Mouse (Mus musculus): ENCODE results near the gene Tbp. TPM values are rescaled to one million over a fixed set of nuclear protein-coding genes. Genes with fewer than 3 reads are reported as not detected.
A peak's percentile ranks its signal among the peaks of the same experiment; 100 is the strongest.

The Tbp gene
- polyA plus RNA-seq, 1 experiment = 281 TPM

DNA sequence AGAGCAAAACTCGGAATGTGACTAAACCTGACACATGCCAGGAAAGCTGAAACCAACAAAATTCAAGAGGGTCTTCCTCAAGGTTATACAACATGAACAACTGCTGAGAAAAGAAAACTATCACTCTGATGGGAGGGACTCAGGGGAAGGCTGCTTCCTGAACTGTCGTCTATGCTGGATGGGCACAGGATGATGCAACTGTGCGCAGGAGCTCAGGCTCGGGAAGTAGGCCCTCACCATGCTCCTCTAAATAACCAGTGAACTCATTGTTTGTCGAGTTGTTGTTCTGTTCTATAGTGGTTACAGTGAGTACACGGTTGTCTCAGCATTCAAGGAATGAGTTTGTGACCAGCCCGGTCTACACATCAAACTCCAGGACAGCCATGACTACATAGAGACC lies 9.1 kb upstream of the Tbp start:
- Histone ChIP-seq H3K4me3 (ENCODE audit: control insufficient read depth, low read depth, low read length) (no peak overlapping the region), H3K27me3 (ENCODE audit: control insufficient read depth, insufficient read depth, low read length) (no peaks in the 10 kb centered on the region), H3K4me1 (ENCODE audit: control insufficient read depth, insufficient read depth, low read length) (no peaks in the 10 kb centered on the region), H3K36me3 (ENCODE audit: control insufficient read depth, insufficient read depth, low read length) (peaks cover 5% of the 10 kb centered on the region), H3K27ac (ENCODE audit: control insufficient read depth, insufficient read depth, low read depth, low read length) (no peak overlapping the region)
- TF ChIP-seq CTCF (IDR thresholded peaks at IDR 0.05; ENCODE audit: control insufficient read depth, insufficient read depth, insufficient replicate concordance, low read depth, low read length) (no peak), POLR2A (IDR thresholded peaks at IDR 0.05; ENCODE audit: control insufficient read depth, low read depth, low read length) (no peak)

- Histone ChIP-seq H3K4me1 (ENCODE audit: control insufficient read depth, insufficient read depth, low read length) (peaks cover 2% of the 10 kb centered on the region; the same call in 1 of the 2 replicates), H3K27ac (ENCODE audit: control insufficient read depth, insufficient read depth, low read depth, low read length) (peak overlapping the region; percentile 94), H3K27me3 (ENCODE audit: control insufficient read depth, insufficient read depth, low read length) (no peaks in the 10 kb centered on the region), H3K36me3 (ENCODE audit: control insufficient read depth, insufficient read depth, low read length) (peaks cover 1% of the 10 kb centered on the region), H3K4me3 (ENCODE audit: control insufficient read depth, low read depth, low read length) (peak overlapping the region; percentile 99)
- TF ChIP-seq CTCF (IDR thresholded peaks at IDR 0.05; ENCODE audit: control insufficient read depth, insufficient read depth, insufficient replicate concordance, low read depth, low read length) (no peak), POLR2A (IDR thresholded peaks at IDR 0.05; ENCODE audit: control insufficient read depth, low read depth, low read length) (peak; percentile 79)
These were observed 1.6 kb upstream of the Tbp start for GRCm38 (mm10) chr17:15497882-15498752.

GRCm38 (mm10) chr17:15498753-15499113 lies 955 bp upstream of the Tbp start:
- H3K36me3 ChIP-seq (ENCODE audit: control insufficient read depth, insufficient read depth, low read length) = peaks cover 1% of the 10 kb centered on the region
- peak overlapping the region; percentile 99 for H3K4me3 ChIP-seq (ENCODE audit: control insufficient read depth, low read depth, low read length)
- TF ChIP-seq POLR2A (IDR thresholded peaks at IDR 0.05; ENCODE audit: control insufficient read depth, low read depth, low read length) = no peak
- H3K27ac ChIP-seq (ENCODE audit: control insufficient read depth, insufficient read depth, low read depth, low read length) = peak overlapping the region; percentile 83
- peaks cover 2% of the 10 kb centered on the region; the same call in 1 of the 2 replicates for H3K4me1 ChIP-seq (ENCODE audit: control insufficient read depth, insufficient read depth, low read length)
- H3K27me3 ChIP-seq (ENCODE audit: control insufficient read depth, insufficient read depth, low read length) = no peaks in the 10 kb centered on the region

GRCm38 (mm10) chr17:15510694-15511093 lies 11.0 kb downstream of the Tbp start:
- Histone ChIP-seq H3K27me3 (ENCODE audit: control insufficient read depth, insufficient read depth, low read length) (no peaks in the 10 kb centered on the region), H3K4me1 (ENCODE audit: control insufficient read depth, insufficient read depth, low read length) (no peaks in the 10 kb centered on the region), H3K4me3 (ENCODE audit: control insufficient read depth, low read depth, low read length) (no peak overlapping the region), H3K36me3 (ENCODE audit: control insufficient read depth, insufficient read depth, low read length) (peaks cover 1% of the 10 kb centered on the region), H3K27ac (ENCODE audit: control insufficient read depth, insufficient read depth, low read depth, low read length) (no peak overlapping the region)
- TF ChIP-seq CTCF (IDR thresholded peaks at IDR 0.05; ENCODE audit: control insufficient read depth, insufficient read depth, insufficient replicate concordance, low read depth, low read length) = no peak
- TF ChIP-seq POLR2A (IDR thresholded peaks at IDR 0.05; ENCODE audit: control insufficient read depth, low read depth, low read length) = no peak

- H3K27ac ChIP-seq (ENCODE audit: control insufficient read depth, insufficient read depth, low read depth, low read length) = no peak overlapping the region
- TF ChIP-seq POLR2A (IDR thresholded peaks at IDR 0.05; ENCODE audit: control insufficient read depth, low read depth, low read length) (no peak), CTCF (IDR thresholded peaks at IDR 0.05; ENCODE audit: control insufficient read depth, insufficient read depth, insufficient replicate concordance, low read depth, low read length) (no peak)
- peaks cover 3% of the 10 kb centered on the region for H3K36me3 ChIP-seq (ENCODE audit: control insufficient read depth, insufficient read depth, low read length)
- no peaks in the 10 kb centered on the region for H3K27me3 ChIP-seq (ENCODE audit: control insufficient read depth, insufficient read depth, low read length)
- no peak overlapping the region for H3K4me3 ChIP-seq (ENCODE audit: control insufficient read depth, low read depth, low read length)
- no peaks in the 10 kb centered on the region for H3K4me1 ChIP-seq (ENCODE audit: control insufficient read depth, insufficient read depth, low read length)
These were observed 18.1 kb downstream of the Tbp start for GRCm38 (mm10) chr17:15517776-15518175.

DNA sequence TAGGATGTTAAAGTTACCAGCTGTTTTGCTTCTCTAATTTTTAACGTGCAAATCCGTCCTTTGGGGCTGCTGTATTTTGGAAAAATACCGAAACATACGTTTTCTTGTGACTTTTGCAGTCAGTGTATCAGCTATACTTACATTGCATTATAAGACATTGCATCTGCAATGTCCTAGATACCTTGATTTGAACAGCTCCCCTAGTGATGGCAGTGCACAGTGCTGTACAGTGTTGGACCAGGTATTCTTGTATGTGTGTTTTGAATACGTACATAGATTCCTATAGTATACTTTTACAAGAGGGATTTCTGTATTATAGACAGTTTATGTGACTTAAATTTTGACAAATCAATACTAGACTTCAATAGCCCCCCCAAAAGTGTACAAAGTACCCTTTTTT lies 18.5 kb downstream of the Tbp start:
- no peak overlapping the region for H3K27ac ChIP-seq (ENCODE audit: control insufficient read depth, insufficient read depth, low read depth, low read length)
- TF ChIP-seq POLR2A (IDR thresholded peaks at IDR 0.05; ENCODE audit: control insufficient read depth, low read depth, low read length) = no peak
- no peak for TF ChIP-seq CTCF (IDR thresholded peaks at IDR 0.05; ENCODE audit: control insufficient read depth, insufficient read depth, insufficient replicate concordance, low read depth, low read length)
- H3K36me3 ChIP-seq (ENCODE audit: control insufficient read depth, insufficient read depth, low read length) = peaks cover 3% of the 10 kb centered on the region
- H3K4me3 ChIP-seq (ENCODE audit: control insufficient read depth, low read depth, low read length) = no peak overlapping the region
- H3K4me1 ChIP-seq (ENCODE audit: control insufficient read depth, insufficient read depth, low read length) = no peaks in the 10 kb centered on the region
- H3K27me3 ChIP-seq (ENCODE audit: control insufficient read depth, insufficient read depth, low read length) = no peaks in the 10 kb centered on the region

DNA sequence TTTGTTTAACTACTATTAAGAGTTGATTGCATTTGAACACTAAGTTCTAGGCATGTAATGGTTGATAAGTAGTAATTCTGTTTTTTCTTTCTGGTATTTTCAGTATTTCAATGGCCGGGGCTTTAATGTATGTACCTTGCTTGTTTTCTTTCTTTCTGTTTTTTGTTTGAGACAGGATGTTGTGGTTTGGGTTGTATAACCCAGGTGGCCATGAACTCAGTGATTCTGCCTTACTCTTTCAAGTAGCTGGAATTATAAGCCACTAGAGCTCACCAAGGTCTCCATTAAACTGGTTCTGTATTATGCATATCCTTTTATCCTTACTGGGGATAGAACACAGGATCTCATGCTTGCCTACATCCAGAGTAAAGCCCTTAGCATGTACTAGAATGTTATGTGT lies 19.1 kb downstream of the Tbp start:
- no peak overlapping the region for H3K4me3 ChIP-seq (ENCODE audit: control insufficient read depth, low read depth, low read length)
- H3K36me3 ChIP-seq (ENCODE audit: control insufficient read depth, insufficient read depth, low read length) = peaks cover 3% of the 10 kb centered on the region
- no peaks in the 10 kb centered on the region for H3K4me1 ChIP-seq (ENCODE audit: control insufficient read depth, insufficient read depth, low read length)
- TF ChIP-seq POLR2A (IDR thresholded peaks at IDR 0.05; ENCODE audit: control insufficient read depth, low read depth, low read length) = no peak
- TF ChIP-seq CTCF (IDR thresholded peaks at IDR 0.05; ENCODE audit: control insufficient read depth, insufficient read depth, insufficient replicate concordance, low read depth, low read length) = no peak
- H3K27me3 ChIP-seq (ENCODE audit: control insufficient read depth, insufficient read depth, low read length) = no peaks in the 10 kb centered on the region
- no peak overlapping the region for H3K27ac ChIP-seq (ENCODE audit: control insufficient read depth, insufficient read depth, low read depth, low read length)

Measured in testis, adult 2 months (tissue).